Mouse (Mus musculus): ENCODE data around the gene Pigyl.

Pigyl gene

DNA sequence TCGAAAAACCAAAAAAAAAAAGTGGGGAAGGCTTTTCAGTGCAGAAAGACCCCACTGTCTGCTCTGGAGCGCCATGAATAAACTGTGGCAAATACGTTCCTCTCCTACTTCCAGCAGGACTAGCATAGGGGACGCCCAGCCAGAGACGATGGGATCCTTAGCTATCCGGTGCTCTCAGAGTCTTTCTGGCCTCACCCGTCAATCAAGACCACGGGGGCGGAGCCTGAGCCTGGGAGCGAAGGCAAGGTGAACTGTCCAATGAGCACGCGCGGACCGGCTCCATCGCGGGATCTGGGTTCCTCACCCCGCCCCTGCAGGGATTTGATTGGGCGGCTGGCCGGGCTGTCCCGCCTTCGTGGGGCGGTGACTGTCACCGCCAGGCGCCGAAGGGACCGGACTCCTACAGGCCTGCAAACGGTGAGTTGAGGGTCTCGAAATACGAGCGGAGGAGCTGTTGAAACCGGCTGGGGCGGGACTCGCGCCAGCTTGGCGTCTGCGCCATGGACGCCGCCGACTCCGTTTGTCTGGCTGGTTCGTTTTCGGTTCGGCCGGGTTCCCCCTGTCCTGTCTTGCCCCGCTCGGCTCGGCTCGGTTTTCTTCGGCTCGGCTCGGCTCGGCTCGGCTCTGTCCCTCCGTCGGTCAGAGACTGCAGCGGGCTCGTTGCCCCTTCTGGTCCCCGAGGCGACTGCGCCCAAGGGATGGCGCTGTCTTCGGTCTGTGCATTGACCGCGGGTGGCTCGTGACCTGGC lies at the start of gene Pigyl:
Pigyl (plus strand) TSS at position 350 of the 749 bp plus-strand sequence.
- peak; percentile 99 for DNase-seq (ENCODE audit: low read depth, low spot score)

DNA sequence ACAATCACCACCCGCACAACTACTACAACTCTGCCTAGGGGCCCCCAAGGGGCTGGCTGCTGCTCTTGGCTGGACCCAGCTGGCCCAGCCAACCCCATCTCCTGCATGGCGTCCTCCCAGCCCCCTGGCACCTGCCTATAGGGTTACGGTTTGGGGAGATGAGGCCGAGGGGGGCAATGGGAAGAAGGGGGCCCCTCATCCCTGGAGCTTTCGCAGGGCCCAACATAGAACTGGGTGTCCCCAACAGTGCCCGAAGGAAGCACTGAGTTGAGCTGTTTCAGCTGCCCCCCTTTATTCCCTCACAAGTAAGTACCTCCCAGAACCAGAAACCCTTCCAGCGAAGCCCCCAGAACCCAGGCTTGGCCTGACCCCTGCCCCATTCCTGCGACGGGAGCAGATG lies 48.5 kb upstream of the Pigyl start:
- no peak for DNase-seq (ENCODE audit: low read depth, low spot score)

DNA sequence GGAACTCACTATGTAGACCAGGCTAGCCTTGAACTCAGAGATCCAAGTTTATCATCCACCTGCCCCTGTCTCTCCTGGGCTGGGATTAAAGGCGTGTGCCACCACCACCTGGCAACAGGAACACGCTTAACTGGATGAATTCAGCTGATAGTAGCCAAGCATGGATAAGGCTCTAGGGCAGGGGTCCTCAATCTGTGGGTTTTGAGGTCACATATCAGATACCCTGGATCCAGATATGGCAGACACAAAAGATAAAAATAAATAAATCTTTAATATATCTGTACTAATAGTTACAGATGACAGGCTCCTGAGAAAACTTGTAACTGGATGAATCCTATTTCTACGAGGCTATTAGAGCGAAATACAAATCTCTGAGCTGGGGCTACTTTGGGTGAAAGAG lies 41.0 kb upstream of the Pigyl start:
- DNase-seq (ENCODE audit: low read depth, low spot score) = no peak

DNA sequence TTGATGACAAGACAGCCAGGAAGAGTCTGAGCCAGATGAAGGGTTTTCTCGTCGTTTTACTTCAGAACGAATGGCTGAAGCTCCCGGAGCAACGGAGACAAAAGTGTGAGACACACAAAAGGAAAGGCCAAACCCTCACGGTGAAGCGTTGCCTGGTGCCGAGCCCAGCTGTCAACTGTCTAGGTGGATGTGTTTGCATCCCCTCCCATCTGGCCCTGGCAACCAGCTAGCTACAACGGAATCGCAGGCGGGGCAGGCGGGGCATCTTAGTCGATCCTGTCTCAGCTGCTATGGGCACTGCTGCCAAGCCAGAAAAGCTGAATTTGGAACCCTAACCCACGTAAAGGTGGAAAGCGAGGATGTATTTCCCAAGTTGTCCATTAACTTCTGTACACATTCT lies 40.6 kb upstream of the Pigyl start:
- no peak for DNase-seq (ENCODE audit: low read depth, low spot score)

DNA sequence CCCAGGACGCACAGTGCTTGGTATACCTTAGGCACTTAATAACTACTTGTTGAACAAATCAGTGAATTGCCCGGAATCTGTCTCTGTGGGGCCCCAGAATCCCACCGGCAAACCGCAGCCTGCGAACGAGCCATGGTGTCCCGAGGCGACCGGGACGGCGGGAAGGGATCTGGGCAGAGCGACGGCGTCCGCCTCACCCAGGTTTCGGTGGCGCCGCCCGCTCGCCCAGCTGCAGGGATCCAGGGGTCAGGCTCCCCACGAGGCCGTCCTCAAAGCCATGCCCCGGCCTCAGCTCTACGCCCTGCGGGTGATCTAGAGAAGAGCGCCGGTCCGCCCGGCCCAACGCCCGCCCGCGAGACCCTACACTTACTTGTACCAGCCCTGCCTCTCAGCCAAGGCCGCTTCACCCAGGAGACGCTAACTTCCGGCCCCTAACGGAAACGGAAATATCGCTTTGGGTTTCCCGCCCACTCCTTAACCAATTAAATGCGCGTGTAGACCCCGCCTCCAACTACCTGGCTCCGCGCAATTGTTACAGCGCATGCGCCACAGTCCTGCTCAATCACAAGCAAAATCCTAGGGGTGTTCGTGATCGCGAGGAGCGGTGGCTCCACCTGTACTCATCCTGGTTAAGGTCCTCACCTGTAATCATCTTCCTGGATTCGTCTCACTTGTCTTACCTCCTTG lies 39.8 kb upstream of the Pigyl start, which contains the start of gene Elof1:
Elof1 (minus strand) TSS at position 433 of the 687 bp plus-strand sequence.
- peak; percentile 94 for DNase-seq (ENCODE audit: low read depth, low spot score)

DNA sequence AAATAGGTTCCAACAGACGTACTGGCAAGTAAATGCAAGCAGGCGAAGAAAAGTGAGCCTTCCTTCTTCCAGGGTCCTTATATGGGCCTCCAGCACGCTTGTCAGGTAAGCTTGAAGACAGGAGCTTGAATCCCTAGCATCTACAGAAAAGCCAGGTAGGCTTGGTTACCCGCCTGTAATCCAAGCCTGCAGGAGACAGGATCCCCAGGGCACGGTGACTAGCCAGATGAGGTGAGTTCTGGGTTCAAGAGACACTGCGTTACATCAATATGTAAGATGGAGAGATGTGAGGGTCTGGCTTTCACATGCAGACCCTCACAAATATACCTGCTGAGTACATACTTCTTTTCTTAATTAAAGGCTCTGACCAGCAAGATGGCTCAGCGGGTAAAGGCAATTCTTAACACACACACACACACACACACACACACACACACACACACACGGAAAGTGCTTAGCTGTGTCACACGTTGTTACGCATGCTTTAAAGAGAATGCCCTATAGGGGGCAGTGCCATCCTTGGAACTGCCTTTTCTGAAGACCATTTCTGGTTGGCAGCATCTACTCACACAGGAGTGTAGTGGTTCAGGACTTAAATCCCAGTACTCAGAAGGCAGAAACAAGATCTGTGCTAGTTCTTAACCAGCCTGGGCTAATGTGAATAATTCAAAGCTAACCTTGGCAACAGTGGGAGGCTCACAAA lies 38.7 kb upstream of the Pigyl start:
- no peak for DNase-seq (ENCODE audit: low read depth, low spot score)

DNA sequence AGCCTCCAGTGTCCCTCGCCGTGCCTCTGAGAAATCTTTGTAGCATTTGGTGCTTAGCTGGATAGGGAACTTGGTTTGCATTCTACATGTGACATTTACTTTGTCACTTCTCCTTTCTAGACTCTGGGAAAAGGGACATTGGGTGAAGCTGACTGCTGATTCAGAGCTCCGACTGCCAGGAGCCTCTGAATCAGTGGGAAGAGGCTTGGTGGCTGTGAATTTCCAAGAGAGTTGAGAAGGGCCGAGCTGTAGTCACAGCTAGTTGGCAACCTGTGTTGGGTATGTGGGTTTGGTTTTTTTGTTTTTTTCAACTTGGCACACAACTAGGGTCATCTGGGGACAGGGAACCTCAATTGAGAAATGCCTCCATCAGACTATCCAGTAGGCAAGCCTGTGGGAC lies 37.1 kb upstream of the Pigyl start:
- DNase-seq (ENCODE audit: low read depth, low spot score) = no peak

DNA sequence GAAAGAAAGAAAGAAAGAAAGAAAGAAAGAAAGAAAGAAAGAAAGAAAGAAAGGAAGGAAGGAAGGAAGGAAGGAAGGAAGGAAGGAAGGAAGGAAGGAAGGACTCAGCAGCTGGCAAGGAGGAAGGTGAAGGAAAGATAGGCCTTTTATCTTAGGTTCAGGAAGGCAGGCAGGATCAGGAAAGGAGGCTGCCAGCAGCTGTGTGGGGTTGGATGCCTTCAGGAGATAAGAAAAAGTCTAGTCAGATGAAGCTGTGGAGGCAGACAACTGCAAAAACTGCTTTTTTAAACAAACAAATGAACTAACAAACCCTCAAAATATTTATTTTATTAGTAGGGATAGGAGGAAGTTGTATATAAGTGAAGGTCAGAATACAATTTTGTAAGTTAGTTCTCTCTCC lies 35.1 kb upstream of the Pigyl start:
- no peak for DNase-seq (ENCODE audit: low read depth, low spot score)

DNA sequence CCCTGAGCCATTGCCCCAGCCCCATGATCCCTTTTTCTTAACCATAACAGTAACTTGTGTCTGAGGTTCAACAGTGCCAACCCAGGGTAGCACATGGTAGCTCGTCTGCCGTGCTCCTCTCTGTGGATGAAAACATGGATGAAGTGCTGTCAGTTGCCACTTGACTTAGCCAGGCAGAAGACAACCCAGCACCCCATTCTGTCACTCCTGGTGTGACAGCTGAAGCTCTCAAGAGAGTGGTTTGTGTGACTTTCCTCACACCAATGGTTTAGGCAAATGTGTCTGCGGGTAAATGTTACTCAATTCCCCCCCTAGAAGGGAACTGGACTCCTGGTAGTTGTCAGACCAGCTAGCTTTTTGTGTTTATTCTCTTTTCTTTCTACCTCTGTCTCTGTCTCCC lies 34.6 kb upstream of the Pigyl start:
- DNase-seq (ENCODE audit: low read depth, low spot score) = no peak

DNA sequence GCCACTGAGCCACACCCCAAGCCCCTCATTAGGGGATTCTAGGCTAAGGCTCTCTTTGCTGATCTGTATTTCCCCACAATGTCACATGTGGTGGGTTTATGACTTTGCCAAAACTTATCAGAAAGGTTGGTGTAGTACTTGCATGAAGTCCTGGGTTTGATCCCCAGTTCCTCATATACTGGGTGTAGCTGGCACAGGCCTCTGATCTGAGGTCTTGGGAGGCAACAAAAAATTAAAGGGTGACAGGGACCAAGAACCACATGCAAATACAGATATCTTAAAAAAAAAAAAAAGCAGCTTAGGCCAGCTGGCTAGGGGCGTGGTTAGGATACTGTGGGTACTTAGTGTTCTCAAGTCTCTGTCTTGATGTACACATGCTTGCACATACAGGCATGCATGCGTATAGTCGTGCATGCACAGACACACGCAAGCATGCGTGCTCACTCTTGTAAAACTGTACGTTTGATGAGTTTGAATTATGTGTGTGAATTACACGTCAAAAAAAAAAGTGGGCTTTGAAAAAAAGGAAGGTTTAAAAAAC lies 33.5 kb upstream of the Pigyl start:
- no peak for DNase-seq (ENCODE audit: low read depth, low spot score)

DNA sequence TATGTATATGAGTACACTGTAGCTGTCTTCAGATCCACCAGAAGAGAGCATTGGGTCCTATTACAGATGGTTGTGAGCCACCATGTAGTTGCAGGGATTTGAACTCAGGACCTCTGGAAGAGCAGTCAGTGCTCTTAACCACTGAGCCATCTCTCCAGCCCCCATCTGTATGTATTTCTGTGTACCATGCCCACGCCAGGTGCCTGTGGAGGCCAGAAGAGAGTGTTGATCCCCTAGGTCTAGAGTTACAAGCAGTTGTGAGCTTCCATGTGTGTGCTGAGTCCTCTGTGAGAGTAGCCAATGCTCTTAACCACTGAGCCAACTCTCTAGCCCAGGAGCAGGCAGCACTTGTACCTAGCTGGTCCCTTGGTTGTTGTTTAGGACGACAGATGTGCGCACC lies 32.5 kb upstream of the Pigyl start:
- no peak for DNase-seq (ENCODE audit: low read depth, low spot score)

DNA sequence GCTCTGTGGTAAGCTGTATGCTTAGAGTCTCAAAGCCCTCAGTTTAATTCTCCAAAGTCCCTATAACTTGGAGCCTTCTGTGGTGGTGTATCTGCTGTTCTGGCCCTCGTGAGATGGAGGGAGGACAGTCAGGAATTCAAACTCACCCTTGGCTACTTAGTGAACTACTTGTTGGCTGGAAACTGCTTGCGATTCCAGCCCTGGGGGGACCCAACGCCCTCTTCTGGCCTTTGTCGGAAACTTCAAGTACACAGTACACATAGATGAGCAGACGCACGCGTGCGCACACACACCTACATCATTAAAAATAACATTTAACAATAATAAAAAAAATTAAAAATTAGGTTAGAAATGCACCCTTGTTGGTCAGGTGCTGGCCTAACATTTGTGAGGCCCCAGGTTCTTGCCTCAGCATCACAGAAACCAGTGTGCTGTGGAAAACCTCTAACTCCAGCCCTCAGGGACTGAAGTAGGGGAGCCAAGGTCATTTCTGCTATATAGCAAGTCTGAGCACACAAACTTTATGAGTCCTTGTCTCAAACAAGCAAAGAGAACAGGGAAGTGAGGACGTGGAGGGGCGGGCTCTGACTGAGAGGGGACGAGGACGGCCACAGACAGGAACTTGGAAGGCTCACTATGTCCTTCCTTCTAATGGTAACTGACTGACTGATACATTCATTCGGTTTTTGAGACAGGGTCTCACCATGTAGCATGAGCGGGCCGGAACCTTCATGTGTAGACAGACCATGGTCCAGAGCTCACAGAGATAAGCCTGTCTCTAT lies 31.2 kb upstream of the Pigyl start:
- no peak for DNase-seq (ENCODE audit: low read depth, low spot score)

DNA sequence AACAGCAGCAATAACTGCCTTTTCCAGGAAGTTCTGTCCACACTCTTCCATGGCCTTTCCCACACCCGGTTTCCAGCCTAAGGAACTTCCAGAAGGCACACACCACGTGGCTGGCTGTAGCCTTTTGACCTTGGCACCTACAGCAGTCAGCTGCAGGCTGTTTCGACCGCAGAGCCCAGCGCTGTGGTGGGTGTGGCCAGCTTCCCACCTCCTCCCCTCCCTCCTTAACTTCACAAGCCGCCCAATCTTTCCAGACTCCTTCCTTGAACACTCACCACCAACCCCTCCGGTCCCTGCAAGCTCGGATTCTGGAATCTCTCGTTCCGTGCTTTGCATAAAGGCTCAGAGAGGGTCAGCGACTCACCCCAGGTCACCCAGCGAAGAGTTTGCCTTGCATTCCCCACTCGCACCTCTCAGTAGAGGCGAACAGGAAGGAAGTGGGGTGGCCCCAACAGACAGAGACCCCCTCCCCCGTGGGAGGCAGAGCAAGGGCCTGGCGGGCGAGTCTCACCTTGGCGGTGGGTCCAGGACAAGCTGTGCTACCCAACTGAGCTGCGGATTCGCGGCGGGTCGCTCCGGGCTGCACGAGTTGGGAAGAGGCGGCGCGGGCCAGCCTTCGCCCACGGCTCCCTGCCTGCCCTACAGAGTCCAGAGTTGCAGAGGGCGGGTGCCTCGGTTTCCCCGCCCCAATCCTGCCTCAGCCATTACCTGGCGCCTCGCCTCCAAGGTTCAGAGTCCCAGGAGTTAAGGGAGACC lies 25.2 kb upstream of the Pigyl start:
- DNase-seq (ENCODE audit: low read depth, low spot score) = no peak

DNA sequence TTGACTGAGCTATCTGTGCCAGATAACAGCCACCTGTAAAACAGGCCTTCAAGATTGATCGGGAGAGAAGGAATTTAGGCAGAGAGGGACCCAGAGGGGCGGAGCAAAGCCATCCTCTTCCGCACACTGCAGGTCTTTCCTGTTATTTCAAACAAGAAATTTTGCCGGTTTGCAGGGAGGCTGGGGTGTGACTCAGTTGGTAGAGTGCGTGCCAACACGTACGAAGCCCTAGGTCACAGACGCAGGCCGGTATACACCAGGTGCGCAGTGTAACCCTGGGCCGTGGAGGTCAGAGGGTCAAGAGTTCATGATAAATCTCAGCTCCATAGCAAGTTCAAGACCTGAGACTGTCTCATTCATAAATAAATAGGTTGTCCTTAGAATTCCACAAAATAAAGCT lies 24.4 kb upstream of the Pigyl start:
- no peak for DNase-seq (ENCODE audit: low read depth, low spot score)

DNA sequence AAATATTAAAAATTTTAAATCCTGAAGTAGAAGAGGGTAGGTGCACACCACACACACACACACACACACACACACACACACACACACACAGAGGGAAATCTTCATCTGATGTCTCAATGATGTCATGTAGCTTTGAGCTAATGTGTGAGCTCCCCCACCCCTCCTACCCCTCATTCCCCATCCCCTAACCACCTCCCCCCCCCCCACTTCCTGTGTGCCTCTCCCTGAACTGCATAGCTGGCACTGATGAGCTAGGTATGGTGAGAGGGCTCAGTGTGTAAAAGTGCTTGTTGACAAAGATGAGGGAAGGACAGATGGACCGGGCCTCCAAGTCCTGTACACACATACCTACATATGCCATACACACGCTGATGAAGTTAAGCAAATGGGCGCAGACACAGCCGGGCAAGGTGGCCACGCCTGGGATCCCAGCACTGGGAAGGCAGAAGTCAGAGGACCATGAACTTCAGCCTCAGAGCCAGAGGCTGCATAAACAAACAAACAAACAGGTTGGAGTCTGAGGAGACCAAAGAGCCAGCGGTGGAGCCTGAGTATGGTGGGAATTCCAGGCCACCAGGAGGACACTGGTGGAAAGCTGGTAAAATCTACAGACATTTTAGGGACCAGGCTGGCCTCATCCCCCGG lies 22.3 kb upstream of the Pigyl start:
- no peak for DNase-seq (ENCODE audit: low read depth, low spot score)

DNA sequence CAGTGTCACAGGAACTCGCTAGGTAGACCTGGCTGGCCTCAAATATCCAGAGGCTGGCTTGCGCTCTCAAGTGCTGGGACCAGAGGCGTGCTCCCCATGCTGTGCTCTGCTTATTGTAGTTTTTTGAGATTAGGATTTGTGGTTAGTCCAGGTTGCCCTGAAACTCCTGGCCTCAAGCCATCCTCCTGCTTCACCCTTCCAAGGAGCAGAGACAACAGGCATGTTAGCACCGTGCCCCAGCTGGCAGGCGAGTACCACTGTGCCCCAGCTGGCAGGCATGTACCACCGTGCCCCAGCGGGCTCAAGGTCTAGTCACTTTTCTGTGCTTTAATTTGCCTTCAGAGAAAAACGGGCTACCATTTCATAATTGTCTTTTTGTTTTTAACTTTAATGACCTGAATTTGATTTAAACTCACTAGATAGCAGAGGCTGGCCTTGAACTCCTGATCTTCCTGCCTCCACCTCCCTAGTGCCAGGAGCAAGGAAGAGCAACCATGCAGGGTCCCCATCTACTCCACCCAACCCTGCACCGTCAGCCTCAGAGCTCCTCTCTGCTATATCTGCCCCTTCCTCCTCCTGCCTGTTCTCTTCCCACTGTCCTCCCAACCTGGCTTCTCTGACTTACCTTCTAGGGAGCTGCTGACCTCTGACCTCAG lies 21.5 kb upstream of the Pigyl start:
- DNase-seq (ENCODE audit: low read depth, low spot score) = no peak

DNA sequence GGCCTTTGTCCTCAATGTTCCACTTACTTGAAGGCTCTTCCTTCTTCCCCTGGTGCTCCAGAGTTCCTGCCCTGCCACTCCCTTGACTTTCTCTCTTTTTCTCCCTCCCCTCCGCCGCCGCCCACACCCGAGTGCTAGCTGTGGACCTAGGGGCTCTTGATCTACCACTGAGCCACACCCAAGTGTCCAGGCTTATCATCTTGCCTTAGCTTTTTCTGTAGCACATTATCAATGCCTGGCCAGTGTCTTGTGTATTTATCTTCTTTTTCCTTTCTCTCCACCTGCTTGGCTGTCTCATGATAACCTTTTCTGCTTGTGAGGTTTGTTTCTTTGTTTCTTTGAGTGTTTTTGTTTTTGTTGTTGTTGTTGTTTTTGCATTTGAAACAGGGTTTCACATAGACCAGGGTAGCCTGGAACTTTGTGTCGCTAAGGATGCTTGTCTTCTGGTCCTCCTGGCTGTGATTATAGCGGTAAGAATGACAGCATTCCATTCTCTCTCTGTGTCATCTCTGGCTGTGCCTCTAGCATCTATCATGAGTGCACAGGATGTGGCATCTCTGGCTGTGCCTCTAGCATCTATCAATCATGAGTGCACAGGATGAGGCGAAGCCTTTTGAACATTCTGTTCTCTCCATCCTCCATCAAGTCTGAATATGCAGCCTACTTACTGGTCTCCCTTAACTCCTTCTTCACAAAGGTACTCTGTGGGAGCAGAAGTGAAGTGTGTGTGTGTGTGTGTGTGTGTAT lies 20.8 kb upstream of the Pigyl start, which contains the start of gene Acp5:
Acp5 (minus strand) TSS at position 68 of the 747 bp plus-strand sequence.
- DNase-seq (ENCODE audit: low read depth, low spot score) = no peak

DNA sequence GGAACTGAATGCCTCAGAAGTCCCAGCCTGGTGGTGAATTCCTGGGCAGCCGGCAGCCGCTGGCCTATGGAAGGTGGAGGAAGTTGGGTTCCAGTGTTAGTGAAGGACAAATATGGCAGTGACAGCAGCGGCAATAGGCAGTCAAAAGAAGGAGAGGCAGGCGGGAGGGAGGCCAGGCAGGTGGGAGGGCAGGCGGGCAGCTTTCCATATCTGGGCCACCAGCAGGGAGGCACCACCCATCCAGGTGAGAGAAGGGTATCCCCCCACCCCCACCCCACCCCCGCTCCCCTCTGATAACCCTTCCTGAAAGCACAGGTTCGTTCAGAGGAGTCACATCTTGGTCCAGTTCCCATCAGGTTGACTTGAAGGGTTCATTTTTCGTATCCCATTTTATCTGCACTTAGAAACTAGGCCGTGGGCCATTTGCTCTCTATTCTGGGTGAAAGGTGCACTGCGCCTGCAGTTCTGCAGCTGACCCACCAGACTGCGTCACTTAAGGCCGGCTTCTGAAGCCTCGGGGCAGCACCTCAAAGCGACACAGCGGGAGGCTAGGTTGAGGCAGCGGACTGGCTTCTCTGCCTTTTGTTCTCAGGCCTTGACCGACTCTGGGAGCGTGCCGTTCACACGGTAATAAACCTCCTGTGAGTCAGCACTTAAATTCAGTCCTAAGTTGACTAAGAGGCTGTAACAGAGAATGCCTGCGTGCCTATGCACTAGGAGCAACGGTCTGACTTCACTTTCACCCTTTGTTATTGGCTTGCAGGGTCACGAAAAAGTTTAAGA lies 19.7 kb upstream of the Pigyl start:
- no peak for DNase-seq (ENCODE audit: low read depth, low spot score)
